Mouse (Mus musculus) G1E (cell line): Measurements from ENCODE around the gene Thoc2. TPM values are rescaled to one million over a fixed set of nuclear protein-coding genes. Genes with fewer than 3 reads are reported as not detected.

Experiments used
- ATAC-seq: 2 replicates; pipeline ENCODE4 v1.8.0; 2016; ENCODE audit warnings: mild to moderate bottlenecking; ENCODE audit not compliant: insufficient number of reproducible peaks, poor library complexity, low FRiP score, severe bottlenecking; ENCODE audit errors: extremely low read depth
- DNase-seq: peaks from one replicate; pipeline ENCODE4 v3.0.0; 2012; ENCODE audit warnings: low spot score
- H3K27me3 ChIP-seq: 2 replicates; pipeline ENCODE4 v1.6.1; 2012; ENCODE audit warnings: mild to moderate bottlenecking, low read length, inconsistent platforms; ENCODE audit not compliant: insufficient read depth
- H3K36me3 ChIP-seq: replicated peaks from 2 replicates; pipeline ENCODE3; 2012; ENCODE audit warnings: mild to moderate bottlenecking, inconsistent platforms
- H3K4me1 ChIP-seq: 2 replicates; pipeline ENCODE4 v1.6.1; 2012; ENCODE audit warnings: low read depth, low read length, inconsistent platforms, mixed read lengths; ENCODE audit not compliant: insufficient read depth
- H3K4me3 ChIP-seq: 2 replicates; pipeline ENCODE4 v1.5.1; 2012; ENCODE audit warnings: low read depth, mild to moderate bottlenecking, inconsistent platforms, low read length, moderate library complexity, mixed read lengths
- H3K9me3 ChIP-seq: replicated peaks from 2 replicates; pipeline ENCODE4 v1.6.1; 2012; ENCODE audit warnings: inconsistent platforms
- CTCF ChIP-seq: IDR thresholded peaks from 2 replicates; pipeline ENCODE4 v1.5.1; 2012; ENCODE audit warnings: low read depth, low read length, inconsistent platforms, mixed read lengths
- GATA1 ChIP-seq: IDR thresholded peaks from 2 replicates; pipeline ENCODE4 v1.6.1; 2012; ENCODE audit warnings: borderline replicate concordance, low read length, inconsistent platforms, mixed read lengths
- GATA2 ChIP-seq: IDR thresholded peaks from 2 replicates; pipeline ENCODE4 v1.6.1; 2012; ENCODE audit warnings: low read depth, low read length, inconsistent platforms, borderline replicate concordance
- POLR2AphosphoS5 ChIP-seq: IDR thresholded peaks from 2 replicates; pipeline ENCODE4 v1.6.1; 2012; ENCODE audit warnings: low read depth, low read length, inconsistent platforms; ENCODE audit not compliant: insufficient replicate concordance
- TAL1 ChIP-seq: conservative IDR thresholded peaks from 2 replicates; pipeline ENCODE4 v1.6.1; 2012; ENCODE audit warnings: low read depth, low read length, inconsistent platforms, mixed read lengths
- polyA plus RNA-seq: library from polyadenylated mRNA; stranded (reverse); fragments of >175 nt; gene quantifications from 2 replicates; pipeline ENCODE4 v1.2.3, GENCODE M21; 2012
- total RNA-seq, 2 experiments: library from RNA; stranded (forward) in 1 of 2; stranded (reverse) in 1 of 2; fragments of 200-1000 nt in 1 of 2; fragments of >200 nt in 1 of 2; fragmentation: Nextera tagmentation in 1 of 2; gene quantifications; 2 replicates each; pipeline ENCODE4 v1.2.3; 2014 to 2017

Thoc2 gene
- total and polyA plus RNA-seq, 3 experiments = 9.3 to 255 (median 136) TPM

GRCm38 (mm10) chrX:41912061-41912401 lies 8.4 kb downstream of the Thoc2 start:
- Histone ChIP-seq H3K9me3 (no peaks in the 10 kb centered on the region), H3K4me3 (peak overlapping the region; percentile 78; the same call in 1 of the 2 replicates), H3K27me3 (no peaks in the 10 kb centered on the region), H3K4me1 (peaks cover 3% of the 10 kb centered on the region; the same call in 1 of the 2 replicates), H3K36me3 (peaks cover 5% of the 10 kb centered on the region)
- ATAC-seq (no peak), DNase-seq (peak; percentile 1)
- no peak for TF ChIP-seq TAL1
- no peak for TF ChIP-seq GATA2
- no peak for TF ChIP-seq CTCF
- no peak for TF ChIP-seq GATA1
- TF ChIP-seq POLR2AphosphoS5 = no peak

- peaks cover 6% of the 10 kb centered on the region for H3K4me1 ChIP-seq
- peaks cover 5% of the 10 kb centered on the region for H3K36me3 ChIP-seq
- peak; percentile 81 for DNase-seq
- H3K4me3 ChIP-seq = peak overlapping the region; percentile 78
- TF ChIP-seq CTCF = no peak
- TF ChIP-seq GATA1 = no peak
- no peak for TF ChIP-seq POLR2AphosphoS5
- no peak for TF ChIP-seq GATA2
- no peak for TF ChIP-seq TAL1
- ATAC-seq = peak; percentile 92
- H3K9me3 ChIP-seq = no peaks in the 10 kb centered on the region
- H3K27me3 ChIP-seq = no peaks in the 10 kb centered on the region
These were observed 8.9 kb downstream of the Thoc2 start for GRCm38 (mm10) chrX:41911390-41912060.

GRCm38 (mm10) chrX:41910981-41911380 lies 9.5 kb downstream of the Thoc2 start:
- no peak for ATAC-seq
- TF ChIP-seq TAL1 (no peak), GATA1 (no peak), POLR2AphosphoS5 (no peak), GATA2 (no peak), CTCF (no peak)
- peak overlapping the region; percentile 78 for H3K4me3 ChIP-seq
- no peaks in the 10 kb centered on the region for H3K9me3 ChIP-seq
- no peaks in the 10 kb centered on the region for H3K27me3 ChIP-seq
- H3K36me3 ChIP-seq = peaks cover 5% of the 10 kb centered on the region
- H3K4me1 ChIP-seq = peaks cover 11% of the 10 kb centered on the region
- peak; percentile 2 for DNase-seq

- ATAC-seq = no peak
- peaks cover 5% of the 10 kb centered on the region for H3K36me3 ChIP-seq
- peak overlapping the region; percentile 78 for H3K4me3 ChIP-seq
- H3K9me3 ChIP-seq = no peaks in the 10 kb centered on the region
- TF ChIP-seq GATA2 (no peak), CTCF (no peak), GATA1 (no peak), POLR2AphosphoS5 (no peak), TAL1 (no peak)
- DNase-seq = no peak
- peaks cover 11% of the 10 kb centered on the region for H3K4me1 ChIP-seq
- no peaks in the 10 kb centered on the region for H3K27me3 ChIP-seq
These were observed 10.0 kb downstream of the Thoc2 start for GRCm38 (mm10) chrX:41910471-41910870.

- no peaks in the 10 kb centered on the region for H3K9me3 ChIP-seq
- no peak overlapping the region for H3K4me3 ChIP-seq
- H3K4me1 ChIP-seq = no peaks in the 10 kb centered on the region
- H3K27me3 ChIP-seq = no peaks in the 10 kb centered on the region
- DNase-seq = no peak
- ATAC-seq = no peak
- TF ChIP-seq GATA2 = no peak
- TF ChIP-seq POLR2AphosphoS5 = no peak
- no peak for TF ChIP-seq CTCF
- no peak for TF ChIP-seq TAL1
- no peak for TF ChIP-seq GATA1
- H3K36me3 ChIP-seq = peaks cover 11% of the 10 kb centered on the region
These were observed 35.5 kb downstream of the Thoc2 start for GRCm38 (mm10) chrX:41884759-41885505.

GRCm38 (mm10) chrX:41876581-41876980 lies 43.9 kb downstream of the Thoc2 start:
- H3K27me3 ChIP-seq = no peaks in the 10 kb centered on the region
- ATAC-seq (no peak), DNase-seq (no peak)
- H3K9me3 ChIP-seq = no peaks in the 10 kb centered on the region
- H3K4me1 ChIP-seq = no peaks in the 10 kb centered on the region
- H3K36me3 ChIP-seq = peaks cover 27% of the 10 kb centered on the region
- H3K4me3 ChIP-seq = no peak overlapping the region
- TF ChIP-seq GATA2 (no peak), TAL1 (no peak), POLR2AphosphoS5 (no peak), CTCF (no peak), GATA1 (no peak)
